Mouse (Mus musculus) midbrain, postnatal 0 days (tissue): ENCODE measurements at regions not wholly inside any gene's neighbourhood (a gene's known extent, or its start where the extent isn't known, plus 50 kb on each side); places are given as distances from the start of the nearest gene placed in this dataset.

Source experiments
- ATAC-seq: fragments of 200-750 bp; cut with Nextera tagmentation; 2 replicates; pipeline ENCODE4 v1.8.0; 2017; ENCODE audit warnings: moderate number of reproducible peaks, mild to moderate bottlenecking, moderate TSS enrichment, moderate library complexity; ENCODE audit not compliant: low FRiP score
- DNase-seq: peaks from one replicate; pipeline ENCODE4 v3.0.0-alpha.2; 2015; ENCODE audit warnings: low spot score
- H3K27ac ChIP-seq: fragments of 300-500 bp; sonication (generic); 2 replicates; pipeline ENCODE4 v1.5.1; 2014; ENCODE audit warnings: low read depth, mild to moderate bottlenecking, low read length, mixed read lengths
- H3K27me3 ChIP-seq: fragments of 300-500 bp; sonication (generic); 2 replicates; pipeline ENCODE4 v1.6.1; 2014; ENCODE audit warnings: low read length, control low read depth, mixed read lengths; ENCODE audit not compliant: insufficient read depth
- H3K36me3 ChIP-seq: fragments of 300-500 bp; sonication (generic); 2 replicates; pipeline ENCODE4 v1.6.1; 2014; ENCODE audit warnings: low read length, control low read depth, mixed read lengths; ENCODE audit not compliant: insufficient read depth
- H3K4me1 ChIP-seq: fragments of 300-500 bp; sonication (generic); 2 replicates; pipeline ENCODE4 v1.6.1; 2014; ENCODE audit warnings: mild to moderate bottlenecking, control low read depth, antibody characterized with exemption, low read length, mixed read lengths; ENCODE audit not compliant: insufficient read depth
- H3K4me2 ChIP-seq: fragments of 300-500 bp; sonication (generic); 2 replicates; pipeline ENCODE4 v1.6.1; 2014; ENCODE audit warnings: low read depth, mild to moderate bottlenecking, low read length, mixed read lengths; ENCODE audit not compliant: poor library complexity, severe bottlenecking
- H3K4me3 ChIP-seq: fragments of 300-500 bp; sonication (generic); 2 replicates; pipeline ENCODE4 v1.5.1; 2014; ENCODE audit warnings: low read depth, mild to moderate bottlenecking, low read length, moderate library complexity
- H3K9ac ChIP-seq: fragments of 300-500 bp; sonication (generic); replicated peaks from 2 replicates; pipeline ENCODE4 v1.6.1; 2014; ENCODE audit warnings: mild to moderate bottlenecking, low read length, moderate library complexity, mixed read lengths; ENCODE audit not compliant: poor library complexity, severe bottlenecking
- H3K9me3 ChIP-seq: fragments of 300-500 bp; sonication (generic); 2 replicates; pipeline ENCODE4 v1.6.1; 2016; ENCODE audit warnings: low read length, control low read depth
- CTCF ChIP-seq: IDR thresholded peaks from 2 replicates; pipeline ENCODE4 v1.5.1; 2016; ENCODE audit warnings: antibody characterized with exemption, mild to moderate bottlenecking
- WGBS: fragments of 180-500 bp; shearing (Covaris S2); extraction: QIAGEN DNeasy Blood & Tissue Kit; methylation state at CpG from one replicate; pipeline ENCODE4 v1.1.7; 2014; 5-methylcytosine and 5-hydroxymethylcytosine counted together

GRCm38 (mm10) chr16:56386539-56386938 lies 91.1 kb upstream of the Abi3bp start:
- no peaks in the 10 kb centered on the region for H3K27me3 ChIP-seq
- TF ChIP-seq CTCF, result no peak
- 84% methylated on average over 4 of the region's 4 CpGs for WGBS
- H3K9me3 ChIP-seq, result no peaks in the 10 kb centered on the region
- H3K36me3 ChIP-seq, result no peaks in the 10 kb centered on the region
- no peak overlapping the region for H3K27ac ChIP-seq
- H3K4me3 ChIP-seq, result no peak overlapping the region
- ATAC-seq, result no peak
- DNase-seq, result no peak
- no peak overlapping the region for H3K9ac ChIP-seq
- H3K4me2 ChIP-seq, result no peak overlapping the region
- no peaks in the 10 kb centered on the region for H3K4me1 ChIP-seq

GRCm38 (mm10) chr16:56392843-56393242 lies 84.8 kb upstream of the Abi3bp start:
- 86% methylated on average over 3 of the region's 3 CpGs for WGBS
- H3K36me3 ChIP-seq, result no peaks in the 10 kb centered on the region
- no peak for ATAC-seq

GRCm38 (mm10) chr16:56396586-56396985 lies 81.1 kb upstream of the Abi3bp start:
- TF ChIP-seq CTCF, result no peak
- no peak overlapping the region for H3K9ac ChIP-seq
- H3K27me3 ChIP-seq, result no peaks in the 10 kb centered on the region
- no peak overlapping the region for H3K4me3 ChIP-seq
- H3K4me1 ChIP-seq, result no peaks in the 10 kb centered on the region
- no peaks in the 10 kb centered on the region for H3K9me3 ChIP-seq
- WGBS, result 33% methylated on average over 4 of the region's 4 CpGs
- no peak for ATAC-seq
- DNase-seq, result peak; percentile 34
- H3K27ac ChIP-seq, result no peak overlapping the region
- H3K4me2 ChIP-seq, result no peak overlapping the region
- H3K36me3 ChIP-seq, result no peaks in the 10 kb centered on the region

More at GRCm38 (mm10) chr16:56392843-56393242, 84.8 kb upstream of the Abi3bp start:
- no peak overlapping the region for H3K4me2 ChIP-seq
- H3K27me3 ChIP-seq, result no peaks in the 10 kb centered on the region
- H3K27ac ChIP-seq, result no peak overlapping the region
- H3K4me1 ChIP-seq, result no peaks in the 10 kb centered on the region
- DNase-seq, result no peak
- no peak overlapping the region for H3K9ac ChIP-seq
- no peak for TF ChIP-seq CTCF
- H3K4me3 ChIP-seq, result no peak overlapping the region
- no peaks in the 10 kb centered on the region for H3K9me3 ChIP-seq

GRCm38 (mm10) chr16:56399541-56399940 lies 78.1 kb upstream of the Abi3bp start:
- H3K9ac ChIP-seq, result no peak overlapping the region
- no peak for TF ChIP-seq CTCF
- no peaks in the 10 kb centered on the region for H3K4me1 ChIP-seq
- no peaks in the 10 kb centered on the region for H3K36me3 ChIP-seq
- no peak overlapping the region for H3K27ac ChIP-seq
- ATAC-seq (no peak), DNase-seq (no peak)
- no peak overlapping the region for H3K4me2 ChIP-seq
- H3K27me3 ChIP-seq, result no peaks in the 10 kb centered on the region
- no peak overlapping the region for H3K4me3 ChIP-seq
- WGBS, result 91% methylated on average over 4 of the region's 4 CpGs
- H3K9me3 ChIP-seq, result no peaks in the 10 kb centered on the region

GRCm38 (mm10) chr16:56423761-56424160 lies 53.9 kb upstream of the Abi3bp start:
- no peak for TF ChIP-seq CTCF
- no peak overlapping the region for H3K27ac ChIP-seq
- H3K27me3 ChIP-seq, result no peaks in the 10 kb centered on the region
- DNase-seq, result no peak
- H3K4me3 ChIP-seq, result no peak overlapping the region
- no peaks in the 10 kb centered on the region for H3K36me3 ChIP-seq
- 66% methylated on average over 3 of the region's 3 CpGs for WGBS
- no peaks in the 10 kb centered on the region for H3K4me1 ChIP-seq
- no peaks in the 10 kb centered on the region for H3K9me3 ChIP-seq
- H3K4me2 ChIP-seq, result no peak overlapping the region
- no peak overlapping the region for H3K9ac ChIP-seq
- no peak for ATAC-seq
